Mouse (Mus musculus) inflammation-experienced regulatory T-cells, adult 6 months (primary cell): ENCODE data around the gene Cx3cr1. TPM values are rescaled to one million over a fixed set of nuclear protein-coding genes. Genes with fewer than 3 reads are reported as not detected.

ENCODE experiments used
- ATAC-seq: one replicate; pipeline ENCODE4 v1.8.0; 2017
- polyA plus RNA-seq, 3 experiments: library from polyadenylated mRNA; unstranded; fragments of 100-300 nt; shearing (Covaris generic); gene quantifications; one replicate each; pipeline ENCODE4 v1.2.1; 2017

Cx3cr1 gene
- polyA plus RNA-seq, 3 experiments from 2014 or later: 0.29 to 1.2 (median 0.43) TPM

GRCm38 (mm10) chr9:120081967-120082366, 12.3 kb upstream of the Cx3cr1 start:
- no peak for ATAC-seq

- no peak for ATAC-seq
Measured at GRCm38 (mm10) chr9:120081247-120081646, 11.6 kb upstream of the Cx3cr1 start.

- no peak for ATAC-seq
Measured at GRCm38 (mm10) chr9:120080546-120081108, 10.9 kb upstream of the Cx3cr1 start.

- ATAC-seq: no peak
Measured at GRCm38 (mm10) chr9:120079901-120080300, 10.2 kb upstream of the Cx3cr1 start.

- ATAC-seq: no peak
Measured at GRCm38 (mm10) chr9:120078241-120078640, 8.6 kb upstream of the Cx3cr1 start.

GRCm38 (mm10) chr9:120074516-120074915, 4.8 kb upstream of the Cx3cr1 start:
- peak; percentile 98 for ATAC-seq

GRCm38 (mm10) chr9:120073169-120073568, 3.5 kb upstream of the Cx3cr1 start:
- no peak for ATAC-seq

GRCm38 (mm10) chr9:120071251-120071650, 1.6 kb upstream of the Cx3cr1 start:
- no peak for ATAC-seq

- peak; percentile 35 for ATAC-seq
Measured at GRCm38 (mm10) chr9:120068047-120068446, 1.6 kb downstream of the Cx3cr1 start.

GRCm38 (mm10) chr9:120067609-120068008, 2.1 kb downstream of the Cx3cr1 start:
- no peak for ATAC-seq

GRCm38 (mm10) chr9:120064317-120064716, 5.4 kb downstream of the Cx3cr1 start:
- no peak for ATAC-seq

- ATAC-seq: no peak
Measured at GRCm38 (mm10) chr9:120058730-120059129, 10.9 kb downstream of the Cx3cr1 start.

- ATAC-seq: peak; percentile 36
Measured at GRCm38 (mm10) chr9:120056201-120056600, 13.5 kb downstream of the Cx3cr1 start.

- peak; percentile 91 for ATAC-seq
Measured at GRCm38 (mm10) chr9:120054545-120055277, 15.0 kb downstream of the Cx3cr1 start.

GRCm38 (mm10) chr9:120049407-120049806, 20.3 kb downstream of the Cx3cr1 start:
- no peak for ATAC-seq

GRCm38 (mm10) chr9:120048495-120048894, 21.2 kb downstream of the Cx3cr1 start:
- ATAC-seq: no peak

GRCm38 (mm10) chr9:120043115-120043514, 26.6 kb downstream of the Cx3cr1 start:
- ATAC-seq: no peak

- ATAC-seq: no peak
Measured at GRCm38 (mm10) chr9:120037414-120037813, 32.3 kb downstream of the Cx3cr1 start.

GRCm38 (mm10) chr9:120034375-120034774, 35.3 kb downstream of the Cx3cr1 start:
- no peak for ATAC-seq

GRCm38 (mm10) chr9:120032710-120033109, 37.0 kb downstream of the Cx3cr1 start:
- no peak for ATAC-seq

GRCm38 (mm10) chr9:120030421-120030820, 39.3 kb downstream of the Cx3cr1 start:
- ATAC-seq: peak; percentile 87

GRCm38 (mm10) chr9:120029880-120030279, 39.8 kb downstream of the Cx3cr1 start:
- ATAC-seq: peak; percentile 33

- ATAC-seq: peak; percentile 51
Measured at GRCm38 (mm10) chr9:120027401-120028151, 42.1 kb downstream of the Cx3cr1 start.

- no peak for ATAC-seq
Measured at GRCm38 (mm10) chr9:120024625-120025024, 45.1 kb downstream of the Cx3cr1 start.
